Comparison of ENCODE assay signal across 8 mouse cellular contexts in genomic region chr17:70755669-70756263, GRCm38 (mm10).
DNase-seq lines count a peak whose midpoint lies in the region; ATAC-seq and TF ChIP-seq lines count a peak whose summit lies in the region.

No protein-coding gene starts in this region.

- intact Hi-C loops in gastrocnemius, adult 2 months (cut with DNase I): loop anchor here (1.0 to 5.0 kb wide), 2 partner anchors 97 to 213 kb away; partner anchors contain the start of gene Tgif1

- ATAC-seq in embryonic facial prominence, embryonic 13.5 days (ENCODE audit: insufficient number of reproducible peaks, insufficient read depth, low FRiP score, low TSS enrichment, low read depth): peak; percentile 28; the same call in 1 of the 2 replicates
- ATAC-seq in hindbrain, embryonic 14.5 days (ENCODE audit: low FRiP score): peak; percentile 55; the same call in 1 of the 2 replicates
- ATAC-seq in lung, embryonic 15.5 days (ENCODE audit: borderline replicate concordance, extremely low read depth, low FRiP score, low TSS enrichment): peak; percentile 20; the same call in 1 of the 2 replicates

- peak overlapping the region; percentile 66 for H3K9ac ChIP-seq in embryonic facial prominence, embryonic 13.5 days
- peak overlapping the region; percentile 25; the same call in 1 of the 2 replicates for H3K9ac ChIP-seq in hindbrain, embryonic 14.5 days
- H3K9ac ChIP-seq in lung, embryonic 15.5 days: peak overlapping the region; percentile 54

- peak overlapping the region; percentile 77 for H3K4me2 ChIP-seq in embryonic facial prominence, embryonic 13.5 days
- peak overlapping the region; percentile 49 for H3K4me2 ChIP-seq in hindbrain, embryonic 14.5 days (replicated peaks)
- H3K4me2 ChIP-seq in lung, embryonic 15.5 days: peak overlapping the region; percentile 97

- peak overlapping the region; percentile 79 for H3K4me3 ChIP-seq in gastrocnemius, adult 2 months
- H3K4me3 ChIP-seq in embryonic facial prominence, embryonic 13.5 days: peak overlapping the region; percentile 46
- H3K4me3 ChIP-seq in hindbrain, embryonic 14.5 days (replicated peaks; ENCODE audit: low read length): peak overlapping the region; percentile 21
- H3K4me3 ChIP-seq in lung, embryonic 15.5 days: peak overlapping the region; percentile 48

- H3K27me3 ChIP-seq in embryonic facial prominence, embryonic 13.5 days: no peaks in the 10 kb centered on the region
- no peaks in the 10 kb centered on the region for H3K27me3 ChIP-seq in hindbrain, embryonic 14.5 days (ENCODE audit: control insufficient read depth, insufficient read depth, low read length)
- H3K27me3 ChIP-seq in lung, embryonic 15.5 days: no peaks in the 10 kb centered on the region

- no peak for TF ChIP-seq CTCF in gastrocnemius, adult 2 months (IDR thresholded peaks at IDR 0.05)

- WGBS in embryonic facial prominence, embryonic 13.5 days: 4% methylated on average over 14 of the region's 14 CpGs
- 5% methylated on average over 11 of the region's 14 CpGs for WGBS in hindbrain, embryonic 14.5 days
- WGBS in lung, embryonic 15.5 days: 4% methylated on average over 12 of the region's 14 CpGs

- no peak for DNase-seq in gastrocnemius, adult 2 months
- DNase-seq in gastrocnemius, postnatal 25 days: no peak
- DNase-seq in hindbrain, embryonic 14.5 days (ENCODE audit: low spot score): peak; percentile 29
- no peak for DNase-seq in cerebellum, adult 18-20 months
- no peak for DNase-seq in spleen, adult 12 weeks (ENCODE audit: low spot score)
- no peak for DNase-seq in adrenal gland, adult 2 months

- no peaks in the 10 kb centered on the region for H3K9me3 ChIP-seq in embryonic facial prominence, embryonic 13.5 days
- H3K9me3 ChIP-seq in hindbrain, embryonic 14.5 days (ENCODE audit: control insufficient read depth, low read length): no peaks in the 10 kb centered on the region
- H3K9me3 ChIP-seq in lung, embryonic 15.5 days: no peaks in the 10 kb centered on the region

- peak overlapping the region; percentile 86 for H3K27ac ChIP-seq in gastrocnemius, adult 2 months
- peak overlapping the region; percentile 91 for H3K27ac ChIP-seq in embryonic facial prominence, embryonic 13.5 days
- peak overlapping the region; percentile 44; the same call in 1 of the 2 replicates for H3K27ac ChIP-seq in hindbrain, embryonic 14.5 days
- peak overlapping the region; percentile 96 for H3K27ac ChIP-seq in lung, embryonic 15.5 days

- no peaks in the 10 kb centered on the region for H3K36me3 ChIP-seq in embryonic facial prominence, embryonic 13.5 days
- no peaks in the 10 kb centered on the region for H3K36me3 ChIP-seq in hindbrain, embryonic 14.5 days (replicated peaks; ENCODE audit: control insufficient read depth, insufficient read depth)
- no peaks in the 10 kb centered on the region for H3K36me3 ChIP-seq in lung, embryonic 15.5 days

- H3K4me1 ChIP-seq in embryonic facial prominence, embryonic 13.5 days: peaks cover 20% of the 10 kb centered on the region
- H3K4me1 ChIP-seq in hindbrain, embryonic 14.5 days (replicated peaks; ENCODE audit: control insufficient read depth, insufficient read depth, low read length): peaks cover 7% of the 10 kb centered on the region; the same call in 1 of the 2 replicates
- H3K4me1 ChIP-seq in lung, embryonic 15.5 days: peaks cover 31% of the 10 kb centered on the region

Comparison
In these comparisons a context has a peak if more than half of its experiments do, and no peak if none do; other contexts are left out.
1. H3K27ac ChIP-seq: peak in every context shown above with its lines; median percentile 96 in lung, embryonic 15.5 days; 91 in embryonic facial prominence, embryonic 13.5 days; 86 in gastrocnemius, adult 2 months; 44 in hindbrain, embryonic 14.5 days.
2. H3K4me3 ChIP-seq: peak in every context shown above with its lines; median percentile 79 in gastrocnemius, adult 2 months; 48 in lung, embryonic 15.5 days; 46 in embryonic facial prominence, embryonic 13.5 days; 21 in hindbrain, embryonic 14.5 days.